In the genomic region with DNA sequence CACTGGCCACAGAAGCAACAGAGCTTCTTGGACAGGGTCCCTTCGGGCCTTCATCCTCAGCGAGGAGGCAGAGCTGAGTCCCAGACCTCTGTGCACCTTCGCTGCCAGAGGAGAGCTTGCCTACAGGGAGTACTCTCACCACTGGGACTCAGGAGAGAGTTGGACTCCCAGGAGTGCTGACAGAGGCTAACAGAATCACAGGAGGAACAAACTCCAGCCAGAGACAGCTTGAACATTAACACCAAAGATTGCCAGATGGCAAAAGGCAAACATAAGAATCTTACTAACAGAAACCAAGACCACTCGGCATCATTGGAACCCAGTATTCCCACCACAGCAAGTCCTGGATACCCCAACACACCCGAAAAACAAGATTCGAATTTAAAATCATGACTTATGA, we compare ENCODE assay signal across 8 mouse cellular contexts.
DNase-seq lines count a peak whose midpoint lies in the region; TF ChIP-seq lines count a peak whose summit lies in the region.
"Not testable (repeated sequence)": the region's sequence is repeated elsewhere in the genome, so short reads cannot be mapped to it uniquely, and the experiment has no call there.

No protein-coding gene starts in this region.

- TF ChIP-seq CTCF in kidney, adult 2 months (conservative IDR thresholded peaks at IDR 0.05; ENCODE audit: insufficient read depth, insufficient read length, low read depth, low read length): not testable (repeated sequence)

- DNase-seq in kidney, adult 11 months: peak; percentile 22
- DNase-seq in kidney, adult 18-20 months: peak; percentile 8
- peak; percentile 52 for DNase-seq in kidney, adult 2 months
- peak; percentile 19 to 31 for DNase-seq in kidney, adult 8-10 months
- peak; percentile 57 for DNase-seq in kidney, adult 9 months
- DNase-seq in kidney, postnatal 14 days: peak; percentile 6
- DNase-seq in kidney, postnatal 36 days: peak; percentile 19 to 47
- peak; percentile 7 for DNase-seq in yolk sac, embryonic 10.5 days (ENCODE audit: low spot score)

- not testable (repeated sequence) for H3K27ac ChIP-seq in kidney, adult 2 months (ENCODE audit: insufficient read depth, low read depth, low read length)

- not testable (repeated sequence) for H3K4me1 ChIP-seq in kidney, adult 2 months (ENCODE audit: control insufficient read depth, insufficient read depth, low read length)

- TF ChIP-seq POLR2A in kidney, adult 2 months (IDR thresholded peaks at IDR 0.05; ENCODE audit: low read depth, low read length): not testable (repeated sequence)

- WGBS in kidney, adult 2 months: 75% methylated on average over 6 of the region's 6 CpGs

- not testable (repeated sequence) for H3K4me3 ChIP-seq in kidney, adult 2 months (ENCODE audit: insufficient read depth, low read depth, low read length)

- H3K36me3 ChIP-seq in kidney, adult 2 months (ENCODE audit: control insufficient read depth, insufficient read depth, low read length): not testable (repeated sequence)

- H3K27me3 ChIP-seq in kidney, adult 2 months (replicated peaks; ENCODE audit: control insufficient read depth, insufficient read depth, low read length): not testable (repeated sequence)

Comparison
In these comparisons a context has a peak if more than half of its experiments do, and no peak if none do; other contexts are left out.
1. DNase-seq: peak in every context shown above with its lines; median percentile 57 in kidney, adult 9 months; 52 in kidney, adult 2 months; 33 in kidney, postnatal 36 days; 25 in kidney, adult 8-10 months; 22 in kidney, adult 11 months; 8 in kidney, adult 18-20 months; 7 in yolk sac, embryonic 10.5 days; 6 in kidney, postnatal 14 days.